Mouse (Mus musculus): ENCODE measurements around the gene Ttll12.

Gene Ttll12

GRCm38 (mm10) chr15:83594513-83595363, at the start of gene Ttll12:
Ttll12 (minus strand) TSS chr15:83595157.
- DNase-seq, result peak; percentile 98

DNA sequence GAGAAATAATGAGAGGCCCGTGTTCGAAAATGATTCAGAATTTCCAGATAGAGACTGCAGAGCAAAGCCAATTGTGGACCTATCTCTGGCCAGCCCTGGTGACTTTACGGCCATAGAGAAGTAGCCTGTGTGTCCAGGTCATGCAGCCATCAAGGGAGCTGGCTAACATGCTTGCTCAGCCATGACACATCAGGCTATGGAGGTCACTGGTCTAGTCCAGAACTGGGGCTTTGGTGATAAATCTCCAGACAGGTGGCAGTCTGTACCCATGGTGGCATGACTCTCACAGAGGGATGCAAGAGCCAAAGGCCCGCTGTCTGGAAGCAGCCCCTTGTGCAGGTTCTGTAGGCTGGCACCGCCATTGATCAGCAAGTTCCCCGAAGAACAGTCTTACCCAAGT, 47.6 kb upstream of the Ttll12 start:
- DNase-seq, result no peak

GRCm38 (mm10) chr15:83640208-83640607, 45.3 kb upstream of the Ttll12 start:
- DNase-seq, result no peak

- DNase-seq, result no peak
Observed at GRCm38 (mm10) chr15:83639160-83639559, 44.2 kb upstream of the Ttll12 start.

DNA sequence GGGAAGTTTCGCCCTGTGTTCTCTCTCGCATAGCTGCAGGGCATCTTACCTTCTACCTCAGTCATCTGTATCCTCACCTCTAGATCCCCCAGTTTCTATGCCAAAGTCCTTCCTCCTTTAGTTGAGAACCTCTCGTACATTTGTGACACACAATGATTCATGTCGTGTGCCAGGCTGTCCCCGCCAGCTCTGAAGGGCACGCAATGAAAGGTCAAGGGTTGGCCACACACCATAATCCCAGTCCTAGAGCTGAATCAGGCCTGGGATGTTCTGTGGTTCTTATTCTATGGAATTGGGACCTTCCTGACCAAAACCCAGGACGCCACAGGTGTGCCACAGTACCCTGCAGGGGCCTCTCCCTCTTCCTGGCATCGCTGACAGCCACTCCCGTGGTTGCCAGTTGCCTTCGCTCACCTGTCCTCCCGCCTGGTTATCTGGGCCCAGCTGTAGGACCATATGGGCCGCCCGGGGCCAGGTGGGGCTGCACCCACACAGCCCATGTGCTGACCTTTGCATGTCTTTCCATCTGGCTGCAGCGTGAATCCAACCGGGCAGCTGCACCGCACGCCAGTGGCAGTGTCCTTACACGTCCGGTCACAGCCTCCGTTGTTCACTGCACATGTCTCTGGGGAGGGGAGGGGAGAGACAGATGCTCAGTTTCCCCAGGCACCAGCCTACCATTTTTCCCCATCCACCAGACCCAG, 43.4 kb upstream of the Ttll12 start:
- DNase-seq, result no peak

GRCm38 (mm10) chr15:83636759-83637158, 41.8 kb upstream of the Ttll12 start:
- DNase-seq, result no peak

- no peak for DNase-seq
Observed at GRCm38 (mm10) chr15:83635251-83635650, 40.3 kb upstream of the Ttll12 start.

DNA sequence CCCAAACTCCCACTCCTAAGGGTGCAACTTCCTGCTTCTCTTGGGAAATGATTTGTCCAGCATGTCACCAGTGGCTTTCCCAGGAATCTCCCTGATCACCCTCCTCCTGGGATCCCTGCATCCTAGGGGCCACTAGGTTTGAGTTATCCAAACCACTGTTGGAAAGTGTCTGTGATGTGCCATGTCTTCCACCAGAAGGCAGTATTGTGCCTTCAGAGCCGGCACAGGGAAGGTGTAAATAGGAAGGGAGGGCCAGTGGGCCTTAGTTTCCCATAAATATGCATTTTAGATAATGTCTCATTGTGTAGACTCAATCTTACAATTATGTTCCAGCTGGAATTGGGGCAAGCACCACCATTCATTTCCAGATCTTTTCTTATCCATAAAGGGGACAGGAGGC, 39.1 kb upstream of the Ttll12 start:
- DNase-seq, result no peak

DNA sequence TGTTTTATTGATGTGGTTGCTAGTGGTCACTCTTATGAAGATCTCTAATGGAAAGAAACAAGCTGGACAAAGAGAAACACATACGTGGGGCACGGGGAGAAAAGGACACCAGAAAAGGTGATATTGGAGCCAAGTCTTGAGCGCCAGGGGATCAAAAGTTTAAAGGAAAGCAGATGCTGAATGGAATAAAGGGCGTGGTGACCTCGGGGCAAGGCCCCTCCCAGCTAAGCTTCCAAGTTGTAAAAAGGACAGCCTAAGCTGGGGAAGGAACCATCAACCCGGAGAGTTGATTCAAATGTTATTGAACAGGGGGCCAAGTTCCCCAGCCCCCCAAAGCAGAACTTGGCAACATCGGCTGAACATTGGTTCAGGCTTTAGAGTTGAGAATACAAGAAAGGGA, 36.1 kb upstream of the Ttll12 start:
- DNase-seq, result no peak

GRCm38 (mm10) chr15:83629716-83630115, 34.8 kb upstream of the Ttll12 start:
- DNase-seq, result no peak

GRCm38 (mm10) chr15:83626142-83626645, 31.2 kb upstream of the Ttll12 start:
- DNase-seq, result no peak

DNA sequence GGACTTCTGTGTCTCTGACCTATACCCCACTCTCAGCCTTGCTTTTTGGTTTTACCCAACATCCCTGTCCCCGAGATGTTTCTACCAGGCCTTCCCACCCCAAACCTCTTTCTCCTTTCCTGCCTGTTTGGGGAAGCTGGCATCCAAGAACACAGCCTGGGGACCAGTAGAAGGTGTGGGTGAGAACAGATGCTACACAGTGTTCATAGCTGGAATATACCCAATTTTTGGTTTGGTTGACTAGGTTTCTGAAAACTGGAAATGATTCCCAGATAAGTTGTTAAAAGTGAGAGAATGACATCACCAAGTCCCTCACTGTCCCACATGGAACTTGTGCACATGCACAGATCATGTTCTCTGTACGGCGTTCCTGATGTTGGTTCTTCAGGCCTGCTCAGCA, 20.3 kb upstream of the Ttll12 start:
- DNase-seq, result no peak

GRCm38 (mm10) chr15:83607115-83607802, 12.3 kb upstream of the Ttll12 start:
- peak; percentile 82 for DNase-seq

GRCm38 (mm10) chr15:83606700-83607099, 11.7 kb upstream of the Ttll12 start:
- DNase-seq, result no peak

- no peak for DNase-seq
Observed at GRCm38 (mm10) chr15:83606216-83606615, 11.3 kb upstream of the Ttll12 start.

DNA sequence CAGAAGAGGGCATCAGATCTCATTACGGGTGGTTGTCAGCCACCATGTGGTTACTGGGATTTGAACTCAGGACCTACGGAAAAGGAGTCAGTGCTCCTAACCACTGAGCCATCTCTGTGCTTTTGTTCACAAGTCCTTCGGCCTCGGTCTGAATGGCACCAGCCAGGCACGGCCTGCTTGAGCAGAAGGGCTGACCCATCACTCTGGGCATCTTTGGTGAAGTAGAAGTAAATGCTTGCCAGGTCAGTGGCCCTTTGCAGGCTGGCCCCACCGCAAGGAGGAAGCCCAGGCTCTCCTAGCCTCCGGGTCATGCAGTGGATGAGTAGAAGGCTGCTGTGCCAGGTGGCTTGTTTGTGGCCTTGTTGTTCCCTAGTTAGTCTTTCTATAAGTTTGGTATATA, 8.5 kb upstream of the Ttll12 start:
- DNase-seq, result no peak

- DNase-seq, result no peak
Observed at GRCm38 (mm10) chr15:83603046-83603396, 8.1 kb upstream of the Ttll12 start.

DNA sequence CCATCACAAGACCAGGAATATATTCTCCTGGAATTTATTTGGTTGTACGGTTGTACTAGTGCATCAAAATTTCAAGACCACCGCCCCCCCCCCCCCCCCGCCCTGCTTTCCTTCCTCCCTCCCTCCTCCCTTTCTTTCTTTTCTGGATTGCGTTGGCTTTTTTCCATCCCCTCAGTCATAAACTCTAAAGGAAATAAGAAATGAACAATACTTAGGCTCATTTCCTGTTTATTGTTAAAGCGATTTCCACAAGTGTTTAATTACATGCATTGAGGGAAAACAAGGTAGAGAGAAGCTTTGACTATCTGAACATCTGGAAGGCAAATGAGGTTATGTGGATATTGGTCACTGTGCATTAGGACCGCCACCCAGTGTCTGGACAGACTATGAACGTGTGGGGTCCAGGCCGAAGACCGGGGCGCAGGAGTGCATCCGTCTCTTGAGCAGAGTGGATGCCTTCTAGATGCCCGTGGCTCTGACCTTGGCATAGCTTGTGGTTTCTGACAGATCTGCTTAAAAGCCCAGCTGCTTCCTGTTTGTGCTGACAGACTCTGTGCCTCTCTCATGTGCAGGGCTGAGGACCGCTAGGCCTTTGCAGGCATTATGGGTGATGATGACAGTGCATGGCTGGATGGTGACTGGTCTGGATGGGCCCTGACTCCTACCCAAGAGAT, 7.6 kb upstream of the Ttll12 start:
- DNase-seq, result peak; percentile 66

DNA sequence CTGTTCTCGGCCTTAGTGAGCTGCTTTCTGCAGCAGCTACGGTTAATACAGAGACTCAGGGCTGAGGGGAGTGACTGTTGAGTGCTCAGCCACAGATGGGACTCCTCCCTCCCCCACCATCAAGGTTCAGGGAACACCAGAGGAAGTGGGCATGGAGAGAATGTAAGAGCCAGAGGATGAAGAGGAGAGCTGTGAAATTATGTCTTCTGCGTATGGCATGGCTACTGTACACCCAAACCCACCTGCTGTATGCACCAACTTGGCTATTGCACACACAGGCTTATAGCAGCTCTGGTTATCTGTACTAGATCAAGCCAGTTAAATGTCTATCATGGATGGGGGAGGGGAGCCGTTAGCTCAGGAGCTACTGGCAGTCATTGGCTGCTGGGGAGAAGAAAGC, 6.2 kb upstream of the Ttll12 start:
- DNase-seq, result no peak

GRCm38 (mm10) chr15:83596833-83597232, 1.9 kb upstream of the Ttll12 start:
- no peak for DNase-seq

GRCm38 (mm10) chr15:83595364-83595711, 381 bp upstream of the Ttll12 start:
- no peak for DNase-seq

DNA sequence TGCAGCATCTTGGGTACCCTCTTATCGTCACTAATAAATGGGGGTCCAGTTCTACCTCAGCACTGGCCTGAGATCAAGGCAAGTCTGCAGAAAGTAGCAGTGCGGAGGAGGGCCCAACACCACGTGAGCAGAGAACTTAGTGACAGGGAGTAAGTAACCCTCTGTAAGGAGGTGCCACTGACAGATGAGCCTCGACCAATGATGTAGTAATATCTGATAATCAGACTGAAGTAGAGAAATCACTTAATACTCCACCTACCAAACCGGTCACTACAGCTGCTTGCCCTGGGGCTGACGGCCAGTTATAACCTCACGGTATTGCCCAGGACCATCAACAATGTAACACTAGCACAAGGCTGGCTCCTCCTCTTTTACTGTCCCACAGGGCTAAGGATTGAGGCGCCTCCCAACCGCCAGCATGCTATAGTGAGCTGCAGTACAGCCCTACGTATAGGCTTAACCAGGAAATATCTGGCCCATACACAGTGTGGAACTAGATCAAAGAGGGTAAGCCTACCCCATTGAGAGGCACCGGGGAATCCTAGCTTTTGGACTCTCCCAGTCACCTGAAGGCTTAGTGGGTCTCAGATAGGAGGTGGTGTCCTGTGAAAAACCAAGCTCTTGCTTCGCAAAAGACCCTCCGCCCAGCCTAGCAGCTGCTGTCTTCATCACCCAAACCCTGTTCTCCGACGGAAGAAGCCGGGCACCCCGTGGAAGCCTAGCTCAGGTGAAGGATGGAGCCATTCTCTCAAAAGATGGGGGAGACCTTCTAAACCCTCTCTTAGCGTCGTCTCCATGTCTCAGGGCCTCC, 1.1 kb downstream of the Ttll12 start:
- no peak for DNase-seq
